Mouse (Mus musculus): ENCODE measurements around the gene Mindy1. TPM values are rescaled to one million over a fixed set of nuclear protein-coding genes. Genes with fewer than 3 reads are reported as not detected.

Gene Mindy1
- polyA plus RNA-seq, 1 experiment from 2014 or later = 24.3 TPM

GRCm38 (mm10) chr3:95314486-95315093 lies 33.4 kb downstream of the Mindy1 start, which contains the start of gene Cers2:
Cers2 (plus strand) TSS chr3:95314791.
- H3K4me1 ChIP-seq = peaks cover 54% of the 10 kb centered on the region
- H3K4me2 ChIP-seq = peak within 1 kb of the TSS; percentile 88
- 4% methylated on average over 27 of the region's 27 CpGs for WGBS
- no peak for ATAC-seq (ENCODE audit: extremely low read depth, insufficient number of reproducible peaks, low FRiP score, low TSS enrichment)
- no peaks in the 10 kb centered on the region for H3K9me3 ChIP-seq
- H3K27me3 ChIP-seq (replicated peaks) = no peaks in the 10 kb centered on the region
- H3K9ac ChIP-seq = peak within 1 kb of the TSS; percentile 97
- peak within 1 kb of the TSS; percentile 96 for H3K27ac ChIP-seq (replicated peaks)
- H3K4me3 ChIP-seq = peak within 1 kb of the TSS; percentile 79
- H3K36me3 ChIP-seq = peaks cover 2% of the 10 kb centered on the region

DNA sequence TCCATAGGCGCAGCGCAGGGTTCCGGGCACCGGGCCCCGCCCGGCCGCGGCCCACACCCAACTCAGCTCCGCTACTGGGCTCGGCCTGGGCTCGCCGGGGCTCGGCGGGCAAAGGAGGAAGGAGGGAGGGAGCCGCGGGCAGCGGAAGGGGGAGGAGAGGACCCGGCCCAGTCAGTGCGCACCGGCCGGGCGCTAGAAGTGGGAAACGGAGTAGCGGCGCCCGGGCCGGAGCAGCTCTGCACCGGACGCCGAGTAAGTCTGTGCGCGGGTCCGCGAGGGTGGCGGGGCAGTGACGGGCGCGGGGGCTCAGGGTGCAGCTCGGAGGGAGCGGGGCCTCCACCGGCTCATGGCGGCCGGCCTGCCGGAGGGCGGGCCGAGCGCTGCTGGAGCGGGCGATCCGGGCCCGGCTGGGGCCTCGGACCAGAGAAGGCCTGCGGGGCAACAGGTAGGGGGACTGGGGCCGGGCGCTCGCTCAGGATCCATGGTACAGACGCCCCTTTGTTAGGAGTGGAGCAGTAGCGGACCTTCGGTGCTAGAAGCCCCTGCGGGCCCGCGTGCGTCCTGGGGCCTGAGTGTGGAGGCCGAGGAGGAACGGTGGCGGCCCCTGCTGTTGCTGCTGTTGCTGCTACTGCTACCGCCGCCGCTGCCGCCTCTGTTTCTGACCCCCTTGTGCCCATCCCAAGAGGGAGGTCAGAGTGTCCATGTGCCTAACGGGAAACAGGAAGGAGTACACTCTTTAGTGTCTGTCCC lies 34.1 kb downstream of the Mindy1 start:
- ATAC-seq (ENCODE audit: extremely low read depth, insufficient number of reproducible peaks, low FRiP score, low TSS enrichment) = peak; percentile 90
- H3K4me1 ChIP-seq = peaks cover 61% of the 10 kb centered on the region
- H3K27me3 ChIP-seq (replicated peaks) = no peaks in the 10 kb centered on the region
- no peaks in the 10 kb centered on the region for H3K9me3 ChIP-seq
- under 1% methylated on average over 71 of the region's 71 CpGs for WGBS
- peak overlapping the region; percentile 79 for H3K4me3 ChIP-seq
- peak overlapping the region; percentile 97 for H3K9ac ChIP-seq
- H3K4me2 ChIP-seq = peak overlapping the region; percentile 88
- peaks cover 9% of the 10 kb centered on the region for H3K36me3 ChIP-seq
- H3K27ac ChIP-seq (replicated peaks) = peak overlapping the region; percentile 96

DNA sequence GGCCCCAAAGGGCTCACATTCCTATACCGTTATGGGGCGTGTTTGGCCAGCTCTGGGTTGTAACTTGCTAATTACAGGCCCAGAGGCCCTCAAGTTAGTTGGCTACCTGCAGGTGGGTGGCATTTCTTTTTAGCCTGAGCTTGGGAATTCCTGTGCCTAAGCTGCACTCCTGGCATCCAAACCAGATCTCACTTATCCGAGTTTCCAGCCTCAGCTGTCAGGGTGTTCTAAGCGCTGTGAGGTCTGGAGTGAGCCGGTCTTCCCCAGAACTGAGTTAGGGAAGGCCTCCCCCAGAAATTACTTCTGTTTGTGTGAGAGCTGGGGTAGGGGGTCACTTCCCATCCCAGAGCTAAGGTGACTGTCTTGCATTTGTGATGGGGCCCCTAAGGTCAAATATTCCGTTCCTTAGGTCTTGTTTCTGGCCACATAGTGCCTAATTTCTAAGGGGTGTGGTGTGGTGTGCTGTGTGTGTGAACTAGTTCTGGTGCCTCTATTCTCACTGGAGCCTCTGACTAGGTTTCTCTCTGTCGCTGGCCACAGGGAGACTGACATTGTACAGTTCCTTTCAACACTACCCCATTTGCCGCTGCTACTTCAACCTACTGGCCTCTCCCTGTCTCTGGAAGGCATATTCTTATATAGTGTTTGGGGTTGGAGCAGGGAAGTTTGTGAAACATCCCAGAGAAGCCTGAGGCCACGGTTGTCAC lies 34.9 kb downstream of the Mindy1 start:
- peak overlapping the region; percentile 88 for H3K4me2 ChIP-seq
- H3K9me3 ChIP-seq = no peaks in the 10 kb centered on the region
- peaks cover 16% of the 10 kb centered on the region for H3K36me3 ChIP-seq
- H3K4me3 ChIP-seq = peak overlapping the region; percentile 79
- peaks cover 61% of the 10 kb centered on the region for H3K4me1 ChIP-seq
- ATAC-seq (ENCODE audit: extremely low read depth, insufficient number of reproducible peaks, low FRiP score, low TSS enrichment) = no peak
- H3K27ac ChIP-seq (replicated peaks) = peak overlapping the region; percentile 96
- peak overlapping the region; percentile 97 for H3K9ac ChIP-seq
- no peaks in the 10 kb centered on the region for H3K27me3 ChIP-seq (replicated peaks)
- 9% methylated on average over 9 of the region's 9 CpGs for WGBS

DNA sequence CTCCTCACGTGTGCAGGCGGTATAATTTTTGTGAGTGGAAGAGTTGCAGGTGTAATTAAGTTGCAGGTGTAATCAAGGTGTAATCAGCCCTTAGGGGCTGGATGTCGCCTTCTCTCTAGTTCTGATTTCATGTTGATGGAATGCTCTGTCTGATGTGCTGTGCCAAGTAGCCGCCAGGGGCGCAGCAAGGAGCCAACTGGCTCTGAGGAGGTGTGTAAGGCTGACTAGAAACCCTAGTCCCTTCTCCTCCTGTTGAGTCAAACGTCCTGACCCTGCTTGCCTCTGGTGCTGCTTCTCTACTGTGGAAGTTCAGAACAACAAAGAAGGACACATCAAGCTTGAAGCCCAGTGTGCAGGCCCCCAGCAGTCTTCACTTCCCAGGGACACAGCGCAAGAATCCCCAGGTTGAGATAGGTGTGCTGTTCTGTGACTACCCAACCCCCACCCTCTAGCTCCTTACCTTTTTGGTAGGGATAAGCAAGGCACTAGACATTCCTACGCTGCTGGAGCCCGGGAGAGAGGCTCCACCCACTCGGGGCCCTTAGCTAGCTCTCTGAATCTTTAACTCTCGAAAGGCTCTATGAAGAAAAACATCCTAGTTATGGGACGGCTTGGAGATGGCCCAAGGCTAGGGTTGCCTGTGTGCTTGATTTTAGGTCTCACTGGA lies 36.4 kb downstream of the Mindy1 start:
- Histone ChIP-seq H3K27ac (replicated peaks) (peak overlapping the region; percentile 84), H3K27me3 (replicated peaks) (no peaks in the 10 kb centered on the region), H3K36me3 (peaks cover 32% of the 10 kb centered on the region), H3K4me3 (peak overlapping the region; percentile 24), H3K9ac (peak overlapping the region; percentile 65), H3K4me1 (peaks cover 60% of the 10 kb centered on the region), H3K9me3 (no peaks in the 10 kb centered on the region), H3K4me2 (peak overlapping the region; percentile 88)
- 9% methylated on average over 12 of the region's 12 CpGs for WGBS
- ATAC-seq (ENCODE audit: extremely low read depth, insufficient number of reproducible peaks, low FRiP score, low TSS enrichment) = no peak

DNA sequence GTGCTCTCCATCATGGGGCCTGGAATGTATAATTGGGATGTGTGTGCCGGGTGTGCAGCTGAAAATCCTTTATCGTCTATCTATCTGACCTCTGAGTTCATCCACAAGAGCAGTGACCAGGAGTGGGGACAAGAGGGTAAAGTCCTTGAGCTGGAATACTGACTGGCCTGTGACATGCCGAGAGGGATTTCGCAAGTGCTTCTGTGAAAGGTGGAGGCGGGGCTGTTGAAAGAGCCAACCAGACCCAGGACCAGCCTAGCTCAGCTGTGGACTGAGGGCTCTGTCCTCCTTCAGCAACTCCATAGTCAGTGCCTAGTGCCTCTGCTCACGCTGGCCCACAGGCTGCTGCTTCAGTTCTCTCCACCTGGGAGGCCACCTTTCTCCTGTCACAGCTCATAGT lies 37.4 kb downstream of the Mindy1 start:
- H3K9ac ChIP-seq = peak overlapping the region; percentile 68
- peak overlapping the region; percentile 88 for H3K4me2 ChIP-seq
- peaks cover 55% of the 10 kb centered on the region for H3K4me1 ChIP-seq
- H3K36me3 ChIP-seq = peaks cover 42% of the 10 kb centered on the region
- peak overlapping the region; percentile 84 for H3K27ac ChIP-seq (replicated peaks)
- ATAC-seq (ENCODE audit: extremely low read depth, insufficient number of reproducible peaks, low FRiP score, low TSS enrichment) = no peak
- peak overlapping the region; percentile 4; the same call in 1 of the 2 replicates for H3K4me3 ChIP-seq
- no peaks in the 10 kb centered on the region for H3K9me3 ChIP-seq
- no peaks in the 10 kb centered on the region for H3K27me3 ChIP-seq (replicated peaks)
- WGBS = 18% methylated on average over 6 of the region's 6 CpGs

- WGBS = 40% methylated on average over 2 of the region's 2 CpGs
- Histone ChIP-seq H3K4me3 (peak overlapping the region; percentile 4; the same call in 1 of the 2 replicates), H3K36me3 (peaks cover 47% of the 10 kb centered on the region), H3K27me3 (replicated peaks) (no peaks in the 10 kb centered on the region), H3K9me3 (no peaks in the 10 kb centered on the region), H3K9ac (peak overlapping the region; percentile 68), H3K27ac (replicated peaks) (peak overlapping the region; percentile 84), H3K4me2 (peak overlapping the region; percentile 88), H3K4me1 (peaks cover 49% of the 10 kb centered on the region)
- ATAC-seq (ENCODE audit: extremely low read depth, insufficient number of reproducible peaks, low FRiP score, low TSS enrichment) = no peak
Measured at GRCm38 (mm10) chr3:95319110-95319509, 38.0 kb downstream of the Mindy1 start.

DNA sequence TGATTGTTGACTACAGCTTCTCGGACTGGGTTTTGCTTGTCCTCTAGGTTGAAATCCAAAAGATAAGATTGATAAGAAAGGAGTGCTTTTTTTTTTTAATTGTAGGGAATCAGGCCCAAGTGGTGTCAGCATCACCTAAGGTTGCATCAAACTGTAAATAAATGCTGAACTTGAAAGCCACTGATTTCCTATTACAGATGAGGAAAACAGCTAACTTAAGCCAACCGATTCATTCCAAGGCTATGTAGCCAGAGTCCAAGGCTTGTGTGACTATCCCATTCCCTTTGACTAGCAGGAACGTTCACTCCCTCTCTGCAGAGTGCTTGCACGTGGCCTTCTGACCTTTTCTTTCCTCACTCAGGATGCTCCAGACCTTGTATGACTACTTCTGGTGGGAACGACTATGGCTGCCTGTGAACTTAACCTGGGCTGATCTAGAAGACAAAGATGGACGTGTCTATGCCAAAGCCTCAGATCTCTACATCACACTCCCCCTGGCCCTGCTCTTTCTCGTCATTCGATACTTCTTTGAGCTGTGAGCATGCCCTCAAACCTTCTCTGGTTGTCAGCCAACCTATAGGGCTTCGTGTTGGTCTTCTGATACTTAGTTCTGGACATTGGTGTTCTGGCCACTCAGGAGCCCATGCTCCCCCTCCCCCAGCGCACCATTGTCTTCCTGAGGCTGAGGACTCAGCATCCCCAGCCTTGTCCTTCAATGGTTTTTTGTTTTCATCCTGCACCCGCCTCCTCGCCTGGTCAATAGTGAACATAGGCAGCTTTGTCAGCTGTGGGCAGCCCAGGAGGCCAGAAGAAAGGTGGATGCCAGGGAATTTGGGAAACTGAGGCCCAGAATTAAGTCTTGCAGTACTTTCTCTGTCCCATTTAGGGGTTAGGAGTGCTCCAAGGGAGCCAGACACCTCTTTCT lies 38.8 kb downstream of the Mindy1 start:
- 76% methylated on average over 12 of the region's 12 CpGs for WGBS

DNA sequence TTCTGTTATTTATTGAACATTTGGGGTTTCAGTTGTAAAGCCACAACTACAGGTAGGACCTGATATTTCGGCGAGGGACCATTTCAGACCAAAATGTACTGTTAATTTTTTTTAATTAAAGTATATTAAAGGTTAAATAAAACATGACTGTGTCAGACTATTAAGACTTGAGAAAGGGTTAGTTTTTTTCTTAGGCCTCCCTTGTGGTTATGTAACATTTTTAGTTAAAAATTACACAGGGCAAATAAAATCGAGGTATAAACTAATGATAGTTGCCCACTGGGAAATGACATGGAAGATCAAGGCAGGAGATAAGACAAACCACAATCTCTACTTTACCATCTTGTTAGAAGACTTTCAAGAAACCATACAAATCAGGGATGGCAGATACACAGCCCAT lies 42.3 kb downstream of the Mindy1 start:
- Histone ChIP-seq H3K4me3 (no peak overlapping the region), H3K9me3 (no peaks in the 10 kb centered on the region), H3K27ac (replicated peaks) (no peak overlapping the region), H3K36me3 (peaks cover 91% of the 10 kb centered on the region), H3K9ac (no peak overlapping the region), H3K27me3 (replicated peaks) (no peaks in the 10 kb centered on the region), H3K4me1 (peaks cover 19% of the 10 kb centered on the region), H3K4me2 (no peak overlapping the region)
- no peak for ATAC-seq (ENCODE audit: extremely low read depth, insufficient number of reproducible peaks, low FRiP score, low TSS enrichment)
- 86% methylated on average over 3 of the region's 3 CpGs for WGBS

More for the DNA sequence above, 38.8 kb downstream of the Mindy1 start:
- Histone ChIP-seq H3K27ac (replicated peaks) (no peak overlapping the region; the same call in 1 of the 2 replicates), H3K4me1 (peaks cover 44% of the 10 kb centered on the region), H3K27me3 (replicated peaks) (no peaks in the 10 kb centered on the region), H3K36me3 (peaks cover 56% of the 10 kb centered on the region), H3K9me3 (no peaks in the 10 kb centered on the region), H3K4me3 (no peak overlapping the region), H3K9ac (0 out of 2 replicates have a peak overlapping the region, but pooled peaks have one; percentile 68), H3K4me2 (no peak overlapping the region)
- ATAC-seq (ENCODE audit: extremely low read depth, insufficient number of reproducible peaks, low FRiP score, low TSS enrichment) = no peak

- H3K4me2 ChIP-seq = no peak overlapping the region
- no peak for ATAC-seq (ENCODE audit: extremely low read depth, insufficient number of reproducible peaks, low FRiP score, low TSS enrichment)
- peaks cover 7% of the 10 kb centered on the region for H3K4me1 ChIP-seq
- H3K9me3 ChIP-seq = no peaks in the 10 kb centered on the region
- no peak overlapping the region for H3K9ac ChIP-seq
- WGBS = 91% methylated on average over 6 of the region's 6 CpGs
- peaks cover 99% of the 10 kb centered on the region for H3K36me3 ChIP-seq
- no peaks in the 10 kb centered on the region for H3K27me3 ChIP-seq (replicated peaks)
- H3K27ac ChIP-seq (replicated peaks) = no peak overlapping the region
- H3K4me3 ChIP-seq = no peak overlapping the region
Measured at GRCm38 (mm10) chr3:95324454-95325144, 43.5 kb downstream of the Mindy1 start.
